Mouse (Mus musculus): ENCODE measurements around the gene Cmip.

Cmip gene

DNA sequence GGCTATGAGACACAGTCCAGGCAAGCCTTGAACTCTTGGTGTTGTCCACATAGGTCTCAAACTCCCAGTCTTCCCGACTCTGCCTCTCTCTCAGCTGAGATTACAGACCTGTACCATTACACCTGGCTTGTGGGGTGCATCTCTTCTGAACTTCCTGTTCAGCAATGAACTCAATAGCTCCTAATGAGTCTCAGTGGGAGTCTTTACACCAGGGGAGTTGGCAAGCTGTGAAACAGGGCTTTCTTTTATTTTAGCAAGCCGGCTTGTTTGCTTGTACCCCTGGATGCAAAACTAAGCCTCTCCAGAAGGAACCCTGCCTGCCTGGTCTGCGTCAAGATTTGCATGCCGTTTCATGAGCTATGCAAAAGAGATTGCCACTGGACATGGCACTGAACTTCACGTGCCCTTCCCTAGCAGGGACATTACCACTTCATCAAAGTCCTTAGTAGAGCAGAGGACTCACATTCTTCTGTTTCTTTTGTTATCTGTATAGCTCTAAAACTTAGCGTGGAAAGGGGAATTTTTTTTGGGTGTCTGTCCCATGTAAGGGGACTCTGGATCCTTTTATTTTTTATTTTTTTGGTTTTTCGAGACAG is 5.7 kb upstream of the Cmip start:
- TF ChIP-seq GATA4 (IDR thresholded peaks at IDR 0.05; ENCODE audit: insufficient replicate concordance, low read length): no peak

DNA sequence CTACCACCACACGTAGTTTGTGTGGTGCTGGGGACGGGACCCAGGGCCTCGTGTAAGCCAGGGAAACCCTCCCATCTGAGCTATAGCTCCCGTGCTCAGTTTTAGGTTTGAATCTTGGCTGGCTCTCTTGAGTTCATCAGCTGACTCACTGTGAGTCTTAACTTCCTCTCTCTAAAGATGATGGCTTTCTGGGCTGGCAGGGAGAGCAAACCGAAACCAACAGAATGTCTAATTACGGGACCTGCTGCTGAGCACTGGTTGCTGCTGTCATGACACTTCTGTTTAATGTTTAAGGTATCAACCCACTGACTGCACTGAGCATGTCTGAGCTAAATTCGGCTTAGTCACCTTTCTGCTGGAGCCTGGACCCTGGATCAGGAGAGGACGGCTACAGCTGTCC is 4.2 kb upstream of the Cmip start:
- no peak for TF ChIP-seq GATA4 (IDR thresholded peaks at IDR 0.05; ENCODE audit: insufficient replicate concordance, low read length)

DNA sequence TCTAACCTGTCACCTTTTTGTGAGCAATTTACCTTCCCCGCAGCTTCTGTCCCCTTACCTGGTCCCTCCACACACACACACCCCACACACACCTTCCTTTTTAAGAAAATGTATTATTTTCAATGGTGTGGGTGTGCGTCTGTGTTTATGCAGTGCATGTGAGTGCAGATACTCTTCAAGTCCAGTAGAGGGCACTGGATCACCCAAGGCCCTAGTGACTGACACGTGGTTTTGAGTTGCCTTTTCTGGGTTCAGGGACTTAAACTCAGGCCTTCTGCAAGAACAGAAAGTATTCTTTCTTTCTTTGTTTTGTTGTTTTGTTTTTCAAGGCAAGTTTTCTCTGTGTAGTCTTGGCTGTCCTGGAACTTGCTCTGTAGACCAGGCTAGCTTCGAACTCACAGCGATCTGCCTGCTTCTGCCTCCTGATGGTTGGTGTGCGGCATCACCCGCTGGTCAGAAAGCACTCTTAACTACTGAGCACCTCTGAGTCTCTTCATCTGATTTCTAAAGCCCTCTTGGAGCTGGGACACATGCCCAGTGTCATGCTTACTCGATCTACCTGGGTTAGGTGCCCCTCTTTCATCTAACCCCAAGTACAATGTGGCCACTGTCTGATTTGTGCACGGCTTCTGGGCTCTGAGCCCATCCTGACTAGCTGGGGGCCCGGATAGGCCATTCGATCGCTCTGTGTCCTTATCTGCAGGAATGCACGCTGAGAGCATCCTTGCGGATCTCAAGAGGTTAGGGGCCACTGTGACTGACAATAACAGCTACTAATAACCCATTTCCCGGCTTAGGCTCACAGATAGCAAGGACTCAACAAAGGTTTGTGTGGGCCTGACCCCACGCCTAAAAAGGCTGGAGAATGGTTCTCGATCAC is 3.2 kb upstream of the Cmip start:
- TF ChIP-seq GATA4 (IDR thresholded peaks at IDR 0.05; ENCODE audit: insufficient replicate concordance, low read length): peak; percentile 92; the same call in 1 of the 2 replicates

DNA sequence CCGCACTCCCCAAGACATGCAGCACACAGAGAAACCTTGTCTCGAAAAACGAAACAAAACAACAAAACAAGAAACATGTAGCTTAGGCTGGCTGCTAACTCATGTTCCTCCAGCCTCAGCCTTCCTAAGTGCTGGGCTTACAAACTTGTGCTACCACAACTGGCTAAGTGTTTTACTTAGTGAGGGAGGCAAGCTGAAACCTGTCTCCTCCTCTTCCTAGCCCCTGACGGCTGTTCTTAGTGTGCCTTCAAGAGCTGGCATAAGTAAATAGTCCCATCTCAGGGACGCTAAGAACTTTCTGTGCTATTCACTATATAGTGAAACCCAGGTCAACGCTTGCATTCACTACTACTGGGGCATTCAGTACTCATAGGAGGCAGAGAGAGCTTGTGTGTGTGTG is 2.4 kb upstream of the Cmip start:
- no peak for TF ChIP-seq GATA4 (IDR thresholded peaks at IDR 0.05; ENCODE audit: insufficient replicate concordance, low read length)

DNA sequence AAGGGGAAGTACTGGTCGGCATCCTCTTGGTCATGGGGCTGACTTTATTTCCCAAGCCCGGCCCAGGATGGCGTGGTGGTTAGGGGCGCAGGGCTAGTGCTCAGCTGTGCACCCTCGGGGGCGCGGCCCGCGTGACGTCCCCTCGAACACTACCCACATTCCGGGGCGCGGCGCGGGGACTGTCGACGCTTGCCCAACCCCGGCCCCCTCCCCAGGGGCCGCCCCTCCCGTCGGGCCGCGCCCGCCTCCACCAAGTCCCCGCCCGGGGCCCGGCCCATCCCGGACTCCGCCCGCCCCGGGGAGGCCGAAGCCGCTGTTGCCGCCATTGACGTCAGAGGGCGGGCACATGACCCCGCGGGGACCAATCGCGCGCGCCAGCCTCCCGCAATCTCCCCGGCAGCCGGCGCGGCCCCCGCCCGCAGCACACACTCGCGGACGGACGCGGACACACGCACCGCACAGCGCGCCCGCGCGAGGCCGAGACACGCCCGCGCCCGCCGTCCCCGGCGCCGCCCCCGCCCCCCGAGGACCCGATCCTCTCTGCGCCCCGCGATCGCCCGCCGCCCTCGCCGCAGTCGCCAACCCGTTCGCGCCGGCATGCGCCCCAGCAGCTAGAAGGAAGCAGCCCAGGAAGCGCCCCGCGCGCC is 449 bp upstream of the Cmip start:
- TF ChIP-seq GATA4 (IDR thresholded peaks at IDR 0.05; ENCODE audit: insufficient replicate concordance, low read length): peak; percentile 60; the same call in 1 of the 2 replicates

DNA sequence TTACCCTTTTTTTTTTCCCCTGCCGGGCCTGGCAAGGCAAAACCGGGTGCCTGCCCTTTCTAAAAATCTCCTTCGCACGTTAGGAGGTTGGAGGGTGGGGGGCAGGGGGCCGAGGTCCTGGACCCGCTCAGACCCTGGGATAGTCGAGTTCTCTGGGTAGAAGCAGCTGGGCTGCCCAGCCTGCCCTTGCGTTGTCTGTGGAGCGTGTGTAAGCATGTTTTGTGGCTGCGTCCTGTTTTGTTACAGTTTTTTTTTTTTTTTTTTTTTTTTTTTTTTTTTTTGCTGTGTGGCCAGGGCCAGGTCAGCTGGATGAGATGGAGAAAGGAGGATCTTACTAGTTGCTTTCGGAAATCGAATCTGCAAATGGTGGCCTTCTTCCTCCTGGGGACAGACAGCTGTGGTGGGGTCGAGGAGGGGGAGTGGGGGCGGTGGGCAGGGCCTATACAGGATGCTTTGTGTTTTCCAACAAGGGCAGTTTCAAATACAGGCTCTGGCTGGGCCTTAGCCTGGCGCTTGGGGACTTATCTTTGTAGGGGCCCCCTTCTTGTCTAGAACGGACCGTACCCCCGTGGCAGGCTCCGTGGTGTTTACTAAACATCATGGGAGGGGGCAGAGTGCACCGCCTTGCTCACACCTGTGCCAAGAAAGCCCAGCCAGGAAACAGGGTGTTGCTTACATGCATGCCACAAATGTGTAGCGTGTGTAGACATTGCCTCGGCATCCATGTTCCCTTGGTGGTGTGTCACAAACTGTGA is 1.1 kb downstream of the Cmip start:
- TF ChIP-seq GATA4 (IDR thresholded peaks at IDR 0.05; ENCODE audit: insufficient replicate concordance, low read length): no peak

DNA sequence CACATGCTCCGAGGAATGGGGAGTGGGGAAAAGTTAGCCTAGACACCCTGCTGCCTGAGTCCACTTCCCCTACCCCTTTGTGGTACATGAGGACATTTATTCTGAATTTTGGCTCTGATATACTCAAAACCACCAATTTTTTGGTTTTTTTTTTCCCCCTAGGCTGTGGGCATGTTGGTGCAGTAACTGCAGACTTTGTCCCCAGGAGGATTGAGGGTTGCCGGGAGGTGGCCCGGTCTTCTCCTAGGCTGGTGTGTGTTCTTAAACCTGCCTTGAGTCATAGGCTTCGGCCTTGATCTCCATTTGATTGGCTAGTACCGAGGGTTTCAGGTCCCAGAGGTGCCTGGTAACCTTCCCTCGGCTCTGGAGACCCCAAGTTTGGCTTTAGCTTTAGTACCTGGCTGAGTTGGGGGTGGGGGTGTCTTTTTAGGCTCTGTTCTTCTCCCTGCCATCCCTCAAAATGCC is 1.7 kb downstream of the Cmip start:
- TF ChIP-seq GATA4 (IDR thresholded peaks at IDR 0.05; ENCODE audit: insufficient replicate concordance, low read length): no peak

DNA sequence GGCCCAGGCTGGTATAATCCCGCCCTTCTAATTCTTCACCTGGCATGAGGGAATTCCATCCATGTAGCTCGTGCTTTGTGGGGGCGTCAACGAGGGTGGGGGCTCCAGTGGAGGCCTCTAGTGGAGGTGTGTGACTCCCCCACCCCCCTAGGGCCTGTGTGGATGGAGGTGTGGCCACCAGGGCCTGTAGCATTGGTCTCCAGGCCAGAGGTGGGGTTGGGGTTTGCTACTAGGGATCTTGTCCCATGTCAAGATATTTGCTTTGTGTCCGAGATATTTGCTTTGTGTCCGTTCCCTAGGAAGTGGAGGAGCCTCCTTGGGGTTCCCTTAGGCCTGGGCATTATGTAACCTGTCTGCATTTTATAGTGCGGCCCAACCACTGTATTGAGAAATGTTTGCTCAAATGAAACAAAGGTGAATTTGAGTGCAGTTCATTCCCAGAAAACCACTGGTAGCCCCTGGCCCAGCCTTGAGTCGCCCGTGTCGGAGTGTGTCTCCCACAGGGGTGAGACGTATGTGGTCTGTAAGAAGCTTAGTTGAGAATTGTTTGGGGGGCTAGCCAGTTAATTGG is 2.7 kb downstream of the Cmip start:
- TF ChIP-seq GATA4 (IDR thresholded peaks at IDR 0.05; ENCODE audit: insufficient replicate concordance, low read length): no peak

DNA sequence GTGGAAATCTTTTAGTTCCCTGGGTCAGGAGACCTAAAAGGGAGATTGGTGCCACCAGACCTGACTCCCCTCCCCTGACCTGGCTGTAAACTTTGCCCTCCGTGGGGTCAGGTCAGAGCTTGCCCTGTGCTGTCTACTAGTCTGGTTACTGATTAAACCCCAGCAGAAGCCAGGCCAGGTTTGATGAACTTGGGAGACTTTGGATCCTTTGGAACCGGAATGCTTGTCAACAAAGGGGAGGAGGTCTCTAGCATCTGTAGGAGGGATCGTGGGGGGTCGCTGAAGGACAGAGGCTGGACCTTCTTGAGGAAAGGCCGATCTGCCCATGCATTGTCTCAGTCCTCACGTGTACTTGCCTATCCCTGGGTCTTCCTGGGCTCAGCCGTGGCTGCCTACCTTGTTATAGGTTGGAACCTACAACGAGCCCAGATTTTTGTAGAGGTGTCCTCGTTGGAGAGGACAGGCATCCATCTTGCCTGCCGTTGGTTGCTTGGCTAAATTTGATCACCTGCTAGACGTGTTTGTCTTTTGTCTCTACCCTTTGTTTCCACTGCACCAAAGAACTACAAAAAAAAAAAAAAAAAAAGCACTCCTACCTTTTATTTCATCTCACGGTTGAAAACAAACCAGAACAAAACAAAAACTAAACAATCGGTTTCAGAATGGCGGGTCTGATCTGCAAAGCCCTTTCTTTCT is 3.5 kb downstream of the Cmip start:
- no peak for TF ChIP-seq GATA4 (IDR thresholded peaks at IDR 0.05; ENCODE audit: insufficient replicate concordance, low read length)

DNA sequence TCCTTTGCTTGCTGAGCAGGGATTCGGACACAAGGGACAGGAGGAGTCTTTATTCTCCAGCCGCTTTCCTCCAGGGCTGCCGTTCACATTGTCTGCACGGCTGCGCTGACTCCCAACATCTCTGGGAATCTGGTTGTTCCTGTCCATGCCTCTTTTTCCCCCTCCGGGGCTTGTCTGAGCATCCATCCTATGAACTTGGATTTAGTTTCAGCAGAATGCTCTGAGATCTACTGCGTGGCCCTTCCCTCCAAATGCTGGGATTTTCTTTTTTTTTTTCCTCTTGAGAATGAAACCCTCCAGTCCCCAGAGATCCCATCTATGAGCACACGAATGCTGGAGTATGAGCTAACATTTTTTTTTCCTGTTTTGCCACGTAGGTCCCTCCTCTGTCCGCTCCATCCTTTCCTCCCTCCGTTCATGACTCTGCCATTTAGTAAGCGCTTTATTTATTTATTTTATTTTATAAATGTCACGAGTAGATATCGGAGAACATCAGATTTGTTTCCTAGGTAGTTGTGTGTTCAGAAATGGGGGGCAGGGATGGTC is 4.1 kb downstream of the Cmip start:
- TF ChIP-seq GATA4 (IDR thresholded peaks at IDR 0.05; ENCODE audit: insufficient replicate concordance, low read length): no peak

DNA sequence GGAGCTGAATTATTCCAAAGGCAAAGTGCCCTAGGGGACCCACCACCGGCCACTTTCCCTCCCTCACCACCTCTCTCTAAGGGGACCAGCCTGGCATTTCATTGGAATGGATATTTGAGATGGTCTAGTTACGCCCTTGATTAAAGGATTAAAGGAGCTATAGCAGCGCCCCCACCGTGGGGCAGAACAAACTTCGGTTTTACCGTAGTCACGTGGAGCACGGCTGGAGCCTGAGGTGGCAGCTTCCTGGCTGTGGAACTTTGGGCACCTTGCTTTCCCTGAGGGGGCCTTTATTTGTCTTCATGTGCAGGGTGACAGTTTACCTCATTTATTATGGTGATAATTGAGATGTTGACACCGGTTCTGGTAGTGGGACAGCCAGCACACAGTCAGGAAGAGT is 4.8 kb downstream of the Cmip start:
- no peak for TF ChIP-seq GATA4 (IDR thresholded peaks at IDR 0.05; ENCODE audit: insufficient replicate concordance, low read length)

DNA sequence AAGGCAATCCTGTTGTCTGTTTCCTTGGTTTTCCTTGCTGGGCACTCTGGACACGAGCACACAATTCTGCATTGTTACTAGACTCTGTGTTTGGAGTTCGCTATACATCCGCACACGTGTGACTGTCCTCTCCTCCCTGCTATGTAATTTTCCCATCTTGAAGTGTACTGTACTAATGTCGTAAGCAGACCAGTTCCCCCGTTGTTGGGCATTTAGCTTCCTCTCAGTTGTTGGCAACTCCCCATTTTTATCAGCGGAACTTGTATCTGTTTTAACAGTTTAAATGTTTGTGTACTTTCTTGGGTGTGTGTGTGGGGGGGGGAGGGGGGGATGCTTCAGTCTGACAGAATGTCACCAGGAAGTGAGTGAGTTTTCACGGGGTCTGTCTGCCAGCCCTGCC is 5.8 kb downstream of the Cmip start:
- TF ChIP-seq GATA4 (IDR thresholded peaks at IDR 0.05; ENCODE audit: insufficient replicate concordance, low read length): no peak

DNA sequence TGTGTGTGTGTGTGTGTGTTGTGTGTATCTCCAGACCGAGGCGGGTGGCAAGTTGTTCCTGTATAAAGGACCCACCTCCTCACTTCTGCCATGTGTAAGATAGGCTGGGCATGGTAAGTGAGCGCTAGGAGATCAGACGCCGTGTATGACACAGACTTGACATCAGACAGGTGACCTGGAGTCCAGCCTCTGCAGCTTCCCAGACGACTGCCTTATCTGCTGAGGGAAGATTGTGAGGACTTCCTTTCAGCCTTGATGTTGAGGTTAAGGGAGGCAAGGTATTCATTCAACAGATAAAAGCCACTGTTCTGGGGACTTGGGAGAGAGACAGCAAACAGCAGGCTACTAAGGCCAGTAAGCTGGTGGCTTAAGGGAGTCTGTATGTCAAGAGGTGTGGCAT is 6.6 kb downstream of the Cmip start:
- no peak for TF ChIP-seq GATA4 (IDR thresholded peaks at IDR 0.05; ENCODE audit: insufficient replicate concordance, low read length)

DNA sequence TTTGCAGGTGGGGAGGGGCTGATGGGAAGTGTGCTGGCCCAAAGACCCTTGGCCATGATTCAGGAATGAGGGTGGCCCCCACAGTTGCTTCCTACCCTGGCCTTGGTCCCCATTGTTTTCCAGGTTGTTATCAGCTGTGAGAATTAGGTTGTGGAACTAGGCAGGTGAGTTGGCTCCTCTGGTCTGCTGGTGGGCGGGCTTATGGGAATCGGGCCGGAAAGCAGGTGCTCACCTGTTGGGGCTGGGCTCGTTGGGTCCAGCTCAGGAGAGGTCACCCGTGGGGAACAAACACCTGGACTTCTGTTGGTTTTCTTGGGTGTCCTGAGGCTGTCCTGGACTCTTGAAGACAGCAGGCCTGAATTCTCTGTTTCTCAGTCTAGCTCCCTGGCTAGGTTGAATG is 8.2 kb downstream of the Cmip start:
- TF ChIP-seq GATA4 (IDR thresholded peaks at IDR 0.05; ENCODE audit: insufficient replicate concordance, low read length): no peak
